Mouse (Mus musculus) hindbrain, embryonic 14.5 days (tissue): ENCODE measurements around the gene Cntnap5a. TPM values are rescaled to one million over a fixed set of nuclear protein-coding genes. Genes with fewer than 3 reads are reported as not detected.

Experiments
- ATAC-seq: fragments of 200-750 bp; cut with Nextera tagmentation; 2 replicates; pipeline ENCODE4 v1.8.0; 2017; ENCODE audit warnings: moderate number of reproducible peaks, mild to moderate bottlenecking, moderate TSS enrichment, moderate library complexity; ENCODE audit not compliant: low FRiP score
- DNase-seq: peaks from one replicate; pipeline ENCODE4 v3.0.0-alpha.2; 2015; ENCODE audit warnings: low spot score
- H3K27ac ChIP-seq: fragments of 300-500 bp; sonication (generic); 2 replicates; pipeline ENCODE4 v1.5.1; 2014; ENCODE audit warnings: mild to moderate bottlenecking, moderate library complexity
- H3K27me3 ChIP-seq: fragments of 300-500 bp; sonication (generic); 2 replicates; pipeline ENCODE4 v1.6.1; 2014; ENCODE audit warnings: mild to moderate bottlenecking, low read length, mixed read lengths; ENCODE audit not compliant: control insufficient read depth, insufficient read depth
- H3K36me3 ChIP-seq: fragments of 300-500 bp; sonication (generic); replicated peaks from 2 replicates; pipeline ENCODE4 v1.6.1; 2014; ENCODE audit not compliant: control insufficient read depth, insufficient read depth
- H3K4me1 ChIP-seq: fragments of 300-500 bp; sonication (generic); replicated peaks from 2 replicates; pipeline ENCODE4 v1.6.1; 2014; ENCODE audit warnings: antibody characterized with exemption, low read length, mixed read lengths; ENCODE audit not compliant: control insufficient read depth, insufficient read depth
- H3K4me2 ChIP-seq: fragments of 300-500 bp; sonication (generic); replicated peaks from 2 replicates; pipeline ENCODE4 v1.6.1; 2014; ENCODE audit warnings: mild to moderate bottlenecking, moderate library complexity
- H3K4me3 ChIP-seq: fragments of 300-500 bp; sonication (generic); replicated peaks from 2 replicates; pipeline ENCODE4 v1.5.1; 2014; ENCODE audit warnings: mild to moderate bottlenecking, low read length
- H3K9ac ChIP-seq: fragments of 300-500 bp; sonication (generic); 2 replicates; pipeline ENCODE4 v1.6.1; 2014
- H3K9me3 ChIP-seq: fragments of 300-500 bp; sonication (generic); 2 replicates; pipeline ENCODE4 v1.6.1; 2016; ENCODE audit warnings: low read length; ENCODE audit not compliant: control insufficient read depth
- WGBS: fragments of 180-500 bp; shearing (Covaris S2); extraction: QIAGEN DNeasy Blood & Tissue Kit; methylation state at CpG from one replicate; pipeline ENCODE4 v1.1.7; 2014; 5-methylcytosine and 5-hydroxymethylcytosine counted together
- polyA plus RNA-seq: library from polyadenylated mRNA; unstranded; fragments of >200 nt; fragmentation: Nextera tagmentation; extraction: Ambion mirVana; gene quantifications from 2 replicates; pipeline ENCODE4 v1.2.1, GENCODE M21; 2014

Gene Cntnap5a
- polyA plus RNA-seq, 1 experiment from 2014 or later, result 2.5 TPM

DNA sequence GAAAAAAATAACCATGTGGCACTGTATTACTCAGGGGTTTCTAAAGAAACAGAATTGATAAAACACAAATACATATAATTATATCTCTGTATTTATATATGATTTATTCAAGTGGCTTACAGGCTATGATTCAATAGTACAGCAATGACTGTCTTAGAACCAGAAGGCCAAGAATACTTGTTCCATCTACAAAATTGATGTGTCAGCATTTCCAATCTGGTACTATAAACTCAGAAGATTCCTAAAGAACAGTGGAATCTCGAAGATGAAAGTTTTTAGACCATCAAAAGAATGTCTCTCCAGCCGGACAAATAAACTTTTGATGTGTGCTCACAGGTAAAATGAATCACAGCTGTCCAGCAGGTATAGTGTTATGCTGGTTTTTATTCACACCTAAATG lies 331.2 kb downstream of the Cntnap5a start:
- no peak overlapping the region for H3K27ac ChIP-seq
- no peak overlapping the region for H3K9ac ChIP-seq
- no peaks in the 10 kb centered on the region for H3K9me3 ChIP-seq
- no peak overlapping the region for H3K4me3 ChIP-seq
- H3K36me3 ChIP-seq, result no peaks in the 10 kb centered on the region
- WGBS, result 81% methylated on average over 2 of the region's 2 CpGs
- peaks cover 5% of the 10 kb centered on the region; the same call in 1 of the 2 replicates for H3K4me1 ChIP-seq
- ATAC-seq (no peak), DNase-seq (no peak)
- H3K27me3 ChIP-seq, result no peaks in the 10 kb centered on the region
- no peak overlapping the region for H3K4me2 ChIP-seq

- WGBS, result 87% methylated on average over 1 of the region's 1 CpGs
- Histone ChIP-seq H3K4me1 (no peaks in the 10 kb centered on the region), H3K27me3 (no peaks in the 10 kb centered on the region), H3K4me3 (no peak overlapping the region), H3K9ac (no peak overlapping the region), H3K4me2 (no peak overlapping the region), H3K36me3 (no peaks in the 10 kb centered on the region), H3K9me3 (no peaks in the 10 kb centered on the region), H3K27ac (no peak overlapping the region)
- ATAC-seq (no peak), DNase-seq (no peak)
Observed at GRCm38 (mm10) chr1:116029653-116030052, 345.1 kb downstream of the Cntnap5a start.

DNA sequence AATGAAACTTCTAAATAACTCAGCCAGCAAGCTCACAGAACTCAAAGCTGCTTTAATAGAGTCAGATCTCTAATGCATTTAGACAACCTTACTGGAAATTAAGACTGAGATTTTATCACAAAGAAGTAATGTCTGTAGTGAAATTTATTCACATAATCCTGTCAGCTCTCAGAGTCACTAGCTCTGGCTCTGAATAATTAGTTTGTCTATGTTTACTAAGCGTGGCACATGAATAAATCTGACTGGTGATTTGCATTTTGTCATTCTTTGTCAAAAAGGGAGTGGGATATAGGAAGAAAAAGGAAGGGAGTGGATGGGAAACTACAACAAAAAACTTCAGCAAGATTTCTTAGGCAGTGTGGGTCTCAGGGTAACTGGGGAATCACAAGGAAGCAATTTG lies 351.3 kb downstream of the Cntnap5a start:
- Histone ChIP-seq H3K27ac (no peak overlapping the region), H3K4me2 (no peak overlapping the region), H3K27me3 (no peaks in the 10 kb centered on the region), H3K4me3 (no peak overlapping the region), H3K4me1 (no peaks in the 10 kb centered on the region), H3K36me3 (no peaks in the 10 kb centered on the region), H3K9ac (no peak overlapping the region), H3K9me3 (no peaks in the 10 kb centered on the region)
- DNase-seq, result no peak
- no peak for ATAC-seq
- WGBS, result 33% methylated on average over 1 of the region's 1 CpGs

DNA sequence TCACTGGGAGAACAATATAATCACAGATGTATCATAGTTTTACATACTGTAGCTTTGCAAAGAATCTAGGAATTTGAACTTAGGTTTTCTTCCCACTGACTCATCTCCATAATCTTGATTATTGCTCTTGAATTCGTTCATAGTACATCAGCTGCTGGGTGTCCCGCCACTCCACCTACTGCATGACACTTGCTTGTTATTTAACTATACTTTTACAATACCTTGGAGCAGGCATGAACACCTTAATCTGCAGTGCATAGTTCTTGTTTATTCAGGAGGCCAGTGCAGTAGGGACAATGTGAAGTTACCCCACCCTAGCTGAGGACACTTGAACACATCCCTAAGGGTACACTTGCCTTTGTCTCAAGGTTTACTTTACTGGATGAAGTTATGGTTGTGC lies 352.3 kb downstream of the Cntnap5a start:
- Histone ChIP-seq H3K4me1 (no peaks in the 10 kb centered on the region), H3K9ac (no peak overlapping the region), H3K27ac (no peak overlapping the region), H3K36me3 (no peaks in the 10 kb centered on the region), H3K9me3 (no peaks in the 10 kb centered on the region), H3K4me2 (no peak overlapping the region), H3K27me3 (no peaks in the 10 kb centered on the region), H3K4me3 (no peak overlapping the region)
- ATAC-seq, result no peak
- WGBS, result 89% methylated on average over 2 of the region's 2 CpGs
- no peak for DNase-seq

- no peak overlapping the region for H3K4me3 ChIP-seq
- no peaks in the 10 kb centered on the region for H3K27me3 ChIP-seq
- no peak for DNase-seq
- 90% methylated on average over 1 of the region's 1 CpGs for WGBS
- no peak overlapping the region for H3K9ac ChIP-seq
- H3K4me2 ChIP-seq, result no peak overlapping the region
- no peak overlapping the region for H3K27ac ChIP-seq
- no peaks in the 10 kb centered on the region for H3K4me1 ChIP-seq
- H3K9me3 ChIP-seq, result no peaks in the 10 kb centered on the region
- no peak for ATAC-seq
- H3K36me3 ChIP-seq, result no peaks in the 10 kb centered on the region
Observed at GRCm38 (mm10) chr1:116044083-116044482, 359.5 kb downstream of the Cntnap5a start.

GRCm38 (mm10) chr1:116107010-116107723 lies 422.6 kb downstream of the Cntnap5a start:
- Histone ChIP-seq H3K4me3 (no peak overlapping the region), H3K27ac (no peak overlapping the region), H3K4me1 (no peaks in the 10 kb centered on the region), H3K36me3 (no peaks in the 10 kb centered on the region), H3K9ac (no peak overlapping the region), H3K9me3 (no peaks in the 10 kb centered on the region), H3K27me3 (no peaks in the 10 kb centered on the region), H3K4me2 (no peak overlapping the region)
- WGBS, result 77% methylated on average over 3 of the region's 3 CpGs
- no peak for ATAC-seq
- no peak for DNase-seq

- Histone ChIP-seq H3K9ac (no peak overlapping the region), H3K4me3 (no peak overlapping the region), H3K36me3 (no peaks in the 10 kb centered on the region), H3K4me1 (no peaks in the 10 kb centered on the region), H3K4me2 (no peak overlapping the region), H3K9me3 (no peaks in the 10 kb centered on the region), H3K27ac (no peak overlapping the region), H3K27me3 (no peaks in the 10 kb centered on the region)
- ATAC-seq (no peak; the same call in 1 of the 2 replicates), DNase-seq (no peak)
Observed at GRCm38 (mm10) chr1:116107724-116108058, 423.1 kb downstream of the Cntnap5a start.

DNA sequence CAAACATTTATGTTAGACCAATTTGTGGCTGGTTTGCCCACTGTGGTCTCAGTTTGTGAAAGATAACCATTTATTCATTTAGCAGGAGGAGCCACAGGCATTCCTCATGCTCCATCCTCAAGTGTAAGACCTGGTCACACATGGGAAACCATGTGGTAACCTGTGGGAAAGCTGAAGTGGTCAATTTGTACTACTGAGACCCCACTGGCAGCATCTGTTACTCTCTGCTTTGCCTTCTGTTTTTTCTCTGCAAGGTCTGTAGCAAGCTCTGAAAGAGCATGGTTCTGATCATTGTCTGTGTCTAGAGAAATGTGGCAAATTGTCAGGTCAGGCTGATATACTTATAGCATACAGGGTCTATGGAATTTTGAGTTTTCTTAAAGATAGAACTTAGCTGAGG lies 423.8 kb downstream of the Cntnap5a start:
- no peaks in the 10 kb centered on the region for H3K4me1 ChIP-seq

GRCm38 (mm10) chr1:116125767-116126166 lies 441.2 kb downstream of the Cntnap5a start:
- H3K9ac ChIP-seq, result no peak overlapping the region
- no peaks in the 10 kb centered on the region for H3K27me3 ChIP-seq
- H3K4me3 ChIP-seq, result no peak overlapping the region
- no peak overlapping the region for H3K27ac ChIP-seq
- H3K9me3 ChIP-seq, result no peaks in the 10 kb centered on the region
- no peak overlapping the region for H3K4me2 ChIP-seq
- no peaks in the 10 kb centered on the region for H3K36me3 ChIP-seq
- WGBS, result 35% methylated on average over 1 of the region's 1 CpGs
- ATAC-seq, result no peak
- H3K4me1 ChIP-seq, result no peaks in the 10 kb centered on the region
- no peak for DNase-seq

More for the DNA sequence above, 423.8 kb downstream of the Cntnap5a start:
- H3K4me2 ChIP-seq, result no peak overlapping the region
- H3K9me3 ChIP-seq, result no peaks in the 10 kb centered on the region
- no peak overlapping the region for H3K9ac ChIP-seq
- DNase-seq, result no peak
- no peak for ATAC-seq
- no peak overlapping the region for H3K27ac ChIP-seq
- H3K27me3 ChIP-seq, result no peaks in the 10 kb centered on the region
- H3K36me3 ChIP-seq, result no peaks in the 10 kb centered on the region
- no peak overlapping the region for H3K4me3 ChIP-seq

GRCm38 (mm10) chr1:116127085-116127484 lies 442.5 kb downstream of the Cntnap5a start:
- no peaks in the 10 kb centered on the region for H3K4me1 ChIP-seq
- no peak for DNase-seq
- no peak for ATAC-seq
- no peaks in the 10 kb centered on the region for H3K36me3 ChIP-seq
- H3K9me3 ChIP-seq, result no peaks in the 10 kb centered on the region
- H3K9ac ChIP-seq, result no peak overlapping the region
- no peak overlapping the region for H3K4me3 ChIP-seq
- H3K4me2 ChIP-seq, result no peak overlapping the region
- no peak overlapping the region for H3K27ac ChIP-seq
- H3K27me3 ChIP-seq, result no peaks in the 10 kb centered on the region
- WGBS, result 77% methylated on average over 2 of the region's 2 CpGs
